Mouse (Mus musculus): ENCODE measurements at regions not wholly inside any gene's neighbourhood (a gene's known extent, or its start where the extent isn't known, plus 50 kb on each side); places are given as distances from the start of the nearest gene placed in this dataset.
"Not testable (repeated sequence)": the region's sequence is repeated elsewhere in the genome, so short reads cannot be mapped to it uniquely, and the experiment has no call there.

- ATAC-seq (ENCODE audit: insufficient number of reproducible peaks, insufficient read depth, low FRiP score, low TSS enrichment, low read depth): no peak
- no peaks in the 10 kb centered on the region for H3K36me3 ChIP-seq
- H3K9me3 ChIP-seq: peaks cover 8% of the 10 kb centered on the region; the same call in 1 of the 2 replicates
- WGBS: 90% methylated on average over 1 of the region's 1 CpGs
- no peak overlapping the region for H3K4me2 ChIP-seq
- no peak overlapping the region for H3K4me3 ChIP-seq (replicated peaks)
- H3K9ac ChIP-seq (replicated peaks): no peak overlapping the region
- no peaks in the 10 kb centered on the region for H3K27me3 ChIP-seq
- H3K27ac ChIP-seq: no peak overlapping the region
- H3K4me1 ChIP-seq (replicated peaks): no peaks in the 10 kb centered on the region
Observed at GRCm38 (mm10) chr4:35343751-35344150, 117.8 kb upstream of the C9orf72 start.

- Histone ChIP-seq H3K4me2 (no peak overlapping the region), H3K4me3 (replicated peaks) (no peak overlapping the region), H3K36me3 (no peaks in the 10 kb centered on the region), H3K4me1 (replicated peaks) (no peaks in the 10 kb centered on the region), H3K27me3 (no peaks in the 10 kb centered on the region), H3K27ac (no peak overlapping the region), H3K9ac (replicated peaks) (no peak overlapping the region), H3K9me3 (no peaks in the 10 kb centered on the region)
- WGBS: 89% methylated on average over 1 of the region's 1 CpGs
- ATAC-seq (ENCODE audit: insufficient number of reproducible peaks, insufficient read depth, low FRiP score, low TSS enrichment, low read depth): no peak
Observed at GRCm38 (mm10) chr4:35331161-35331560, 105.2 kb upstream of the C9orf72 start.

GRCm38 (mm10) chr4:35325300-35325699, 99.3 kb upstream of the C9orf72 start:
- H3K9ac ChIP-seq (replicated peaks): no peak overlapping the region
- no peaks in the 10 kb centered on the region for H3K27me3 ChIP-seq
- no peaks in the 10 kb centered on the region for H3K9me3 ChIP-seq
- H3K27ac ChIP-seq: no peak overlapping the region
- no peak overlapping the region for H3K4me3 ChIP-seq (replicated peaks)
- ATAC-seq (ENCODE audit: insufficient number of reproducible peaks, insufficient read depth, low FRiP score, low TSS enrichment, low read depth): no peak
- H3K4me2 ChIP-seq: no peak overlapping the region
- H3K4me1 ChIP-seq (replicated peaks): no peaks in the 10 kb centered on the region
- H3K36me3 ChIP-seq: no peaks in the 10 kb centered on the region

- 93% methylated on average over 2 of the region's 2 CpGs for WGBS
- Histone ChIP-seq H3K27ac (no peak overlapping the region), H3K9ac (replicated peaks) (no peak overlapping the region), H3K4me3 (replicated peaks) (no peak overlapping the region), H3K9me3 (no peaks in the 10 kb centered on the region), H3K4me1 (replicated peaks) (no peaks in the 10 kb centered on the region), H3K27me3 (no peaks in the 10 kb centered on the region), H3K4me2 (no peak overlapping the region), H3K36me3 (no peaks in the 10 kb centered on the region)
- no peak for ATAC-seq (ENCODE audit: insufficient number of reproducible peaks, insufficient read depth, low FRiP score, low TSS enrichment, low read depth)
Observed at GRCm38 (mm10) chr4:35322432-35323173, 96.6 kb upstream of the C9orf72 start.

GRCm38 (mm10) chr4:35310396-35310977, 84.5 kb upstream of the C9orf72 start:
- H3K9me3 ChIP-seq: no peaks in the 10 kb centered on the region
- 60% methylated on average over 5 of the region's 5 CpGs for WGBS
- H3K27ac ChIP-seq: no peak overlapping the region
- H3K9ac ChIP-seq (replicated peaks): no peak overlapping the region
- no peaks in the 10 kb centered on the region for H3K27me3 ChIP-seq
- no peak overlapping the region for H3K4me3 ChIP-seq (replicated peaks)
- H3K36me3 ChIP-seq: no peaks in the 10 kb centered on the region
- no peak for ATAC-seq (ENCODE audit: insufficient number of reproducible peaks, insufficient read depth, low FRiP score, low TSS enrichment, low read depth)
- no peaks in the 10 kb centered on the region for H3K4me1 ChIP-seq (replicated peaks)
- H3K4me2 ChIP-seq: no peak overlapping the region

- no peak overlapping the region for H3K4me3 ChIP-seq (replicated peaks)
- no peak overlapping the region for H3K27ac ChIP-seq
- H3K9ac ChIP-seq (replicated peaks): no peak overlapping the region
- ATAC-seq (ENCODE audit: insufficient number of reproducible peaks, insufficient read depth, low FRiP score, low TSS enrichment, low read depth): no peak
- no peaks in the 10 kb centered on the region for H3K36me3 ChIP-seq
- H3K4me2 ChIP-seq: no peak overlapping the region
- 62% methylated on average over 5 of the region's 5 CpGs for WGBS
- H3K9me3 ChIP-seq: no peaks in the 10 kb centered on the region
- H3K27me3 ChIP-seq: no peaks in the 10 kb centered on the region
- H3K4me1 ChIP-seq (replicated peaks): no peaks in the 10 kb centered on the region
Observed at GRCm38 (mm10) chr4:35308221-35308620, 82.2 kb upstream of the C9orf72 start.

- Histone ChIP-seq H3K4me2 (no peak overlapping the region), H3K27ac (no peak overlapping the region), H3K4me3 (replicated peaks) (no peak overlapping the region), H3K27me3 (no peaks in the 10 kb centered on the region), H3K36me3 (no peaks in the 10 kb centered on the region), H3K9me3 (no peaks in the 10 kb centered on the region), H3K4me1 (replicated peaks) (no peaks in the 10 kb centered on the region), H3K9ac (replicated peaks) (no peak overlapping the region)
- WGBS: 60% methylated on average over 1 of the region's 1 CpGs
- ATAC-seq (ENCODE audit: insufficient number of reproducible peaks, insufficient read depth, low FRiP score, low TSS enrichment, low read depth): no peak
Observed at GRCm38 (mm10) chr4:35305210-35305609, 79.2 kb upstream of the C9orf72 start.

GRCm38 (mm10) chr4:35300848-35301247, 74.9 kb upstream of the C9orf72 start:
- ATAC-seq (ENCODE audit: insufficient number of reproducible peaks, insufficient read depth, low FRiP score, low TSS enrichment, low read depth): no peak
- Histone ChIP-seq H3K9ac (replicated peaks) (no peak overlapping the region), H3K36me3 (no peaks in the 10 kb centered on the region), H3K4me2 (no peak overlapping the region), H3K27me3 (no peaks in the 10 kb centered on the region), H3K4me3 (replicated peaks) (no peak overlapping the region), H3K9me3 (no peaks in the 10 kb centered on the region), H3K27ac (no peak overlapping the region), H3K4me1 (replicated peaks) (no peaks in the 10 kb centered on the region)
- 42% methylated on average over 2 of the region's 2 CpGs for WGBS

GRCm38 (mm10) chr4:35300374-35300773, 74.4 kb upstream of the C9orf72 start:
- not testable (repeated sequence) for H3K4me3 ChIP-seq (replicated peaks); ATAC-seq (ENCODE audit: insufficient number of reproducible peaks, insufficient read depth, low FRiP score, low TSS enrichment, low read depth); H3K4me2 ChIP-seq; H3K9ac ChIP-seq (replicated peaks); H3K4me1 ChIP-seq (replicated peaks); H3K9me3 ChIP-seq; H3K27ac ChIP-seq; H3K36me3 ChIP-seq; H3K27me3 ChIP-seq
- WGBS: 78% methylated on average over 4 of the region's 4 CpGs

GRCm38 (mm10) chr4:35284611-35285010, 58.6 kb upstream of the C9orf72 start:
- H3K4me3 ChIP-seq (replicated peaks): no peak overlapping the region
- no peak for ATAC-seq (ENCODE audit: insufficient number of reproducible peaks, insufficient read depth, low FRiP score, low TSS enrichment, low read depth)

More at GRCm38 (mm10) chr4:35284611-35285010, 58.6 kb upstream of the C9orf72 start:
- no peaks in the 10 kb centered on the region for H3K27me3 ChIP-seq
- H3K36me3 ChIP-seq: no peaks in the 10 kb centered on the region
- H3K4me2 ChIP-seq: no peak overlapping the region
- no peak overlapping the region for H3K9ac ChIP-seq (replicated peaks)
- H3K4me1 ChIP-seq (replicated peaks): no peaks in the 10 kb centered on the region
- H3K9me3 ChIP-seq: peaks cover 9% of the 10 kb centered on the region; the same call in 1 of the 2 replicates
- H3K27ac ChIP-seq: no peak overlapping the region
